Mouse (Mus musculus): ENCODE measurements at regions not wholly inside any gene's neighbourhood (a gene's known extent, or its start where the extent isn't known, plus 50 kb on each side); places are given as distances from the start of the nearest gene placed in this dataset.

DNA sequence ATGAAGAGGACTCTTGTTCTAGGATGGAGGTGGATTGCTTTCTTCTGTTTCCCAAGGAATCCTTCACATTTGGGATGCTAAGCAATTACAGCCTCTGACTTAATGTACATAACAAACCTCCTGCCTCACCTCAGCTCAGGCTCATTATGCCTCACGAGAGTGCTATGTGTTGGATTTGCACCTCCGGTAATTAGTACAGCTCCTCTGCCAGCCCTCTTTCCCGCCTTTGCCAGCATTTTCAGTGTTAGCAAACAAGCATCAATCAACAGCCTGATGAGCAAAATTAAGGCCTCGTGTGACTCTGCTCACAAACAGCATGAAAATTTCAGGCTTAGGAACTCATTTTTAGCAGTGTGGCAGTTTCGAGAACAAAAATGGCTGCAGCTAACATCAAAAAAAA lies 410.0 kb upstream of the Tom1l1 start:
- Histone ChIP-seq H3K36me3 (ENCODE audit: control insufficient read depth, insufficient read depth, low read length) (no peaks in the 10 kb centered on the region), H3K9ac (ENCODE audit: low read length) (no peak overlapping the region), H3K27me3 (ENCODE audit: control insufficient read depth, insufficient read depth, low read length) (no peaks in the 10 kb centered on the region), H3K4me3 (replicated peaks; ENCODE audit: low read length) (no peak overlapping the region), H3K4me2 (ENCODE audit: low read depth, low read length) (no peak overlapping the region), H3K27ac (ENCODE audit: low read length) (no peak overlapping the region), H3K4me1 (ENCODE audit: control insufficient read depth, insufficient read depth, low read length) (no peaks in the 10 kb centered on the region), H3K9me3 (replicated peaks; ENCODE audit: control insufficient read depth, low read length) (no peaks in the 10 kb centered on the region)
- WGBS, result 62% methylated on average over 5 of the region's 5 CpGs
- no peak for ATAC-seq (ENCODE audit: insufficient read depth, low FRiP score)

DNA sequence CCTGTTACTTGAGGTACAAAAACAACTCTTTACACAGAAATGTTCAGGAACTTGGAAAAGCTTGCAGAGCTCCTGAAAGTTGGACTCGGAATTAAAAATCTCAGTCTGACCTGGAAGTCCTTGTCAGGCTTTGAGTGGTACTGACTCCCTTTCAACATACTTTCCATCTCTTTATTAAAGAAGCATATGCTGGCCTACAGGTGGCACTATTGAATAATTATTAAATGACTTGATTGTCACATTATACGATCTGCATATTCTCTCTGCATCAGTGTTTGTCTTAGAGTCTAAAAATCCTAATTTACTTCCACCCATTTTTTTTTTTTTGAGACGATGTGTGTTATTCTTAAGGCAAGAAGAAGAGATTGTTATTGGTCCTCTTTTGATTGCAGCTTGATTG lies 409.4 kb upstream of the Tom1l1 start:
- H3K27ac ChIP-seq (ENCODE audit: low read length), result no peak overlapping the region
- H3K4me3 ChIP-seq (replicated peaks; ENCODE audit: low read length), result no peak overlapping the region
- no peak overlapping the region for H3K4me2 ChIP-seq (ENCODE audit: low read depth, low read length)
- no peaks in the 10 kb centered on the region for H3K36me3 ChIP-seq (ENCODE audit: control insufficient read depth, insufficient read depth, low read length)
- H3K9me3 ChIP-seq (replicated peaks; ENCODE audit: control insufficient read depth, low read length), result no peaks in the 10 kb centered on the region
- no peaks in the 10 kb centered on the region for H3K4me1 ChIP-seq (ENCODE audit: control insufficient read depth, insufficient read depth, low read length)
- H3K9ac ChIP-seq (ENCODE audit: low read length), result no peak overlapping the region
- ATAC-seq (ENCODE audit: insufficient read depth, low FRiP score), result no peak
- no peaks in the 10 kb centered on the region for H3K27me3 ChIP-seq (ENCODE audit: control insufficient read depth, insufficient read depth, low read length)
- WGBS, result 54% methylated on average over 3 of the region's 3 CpGs

DNA sequence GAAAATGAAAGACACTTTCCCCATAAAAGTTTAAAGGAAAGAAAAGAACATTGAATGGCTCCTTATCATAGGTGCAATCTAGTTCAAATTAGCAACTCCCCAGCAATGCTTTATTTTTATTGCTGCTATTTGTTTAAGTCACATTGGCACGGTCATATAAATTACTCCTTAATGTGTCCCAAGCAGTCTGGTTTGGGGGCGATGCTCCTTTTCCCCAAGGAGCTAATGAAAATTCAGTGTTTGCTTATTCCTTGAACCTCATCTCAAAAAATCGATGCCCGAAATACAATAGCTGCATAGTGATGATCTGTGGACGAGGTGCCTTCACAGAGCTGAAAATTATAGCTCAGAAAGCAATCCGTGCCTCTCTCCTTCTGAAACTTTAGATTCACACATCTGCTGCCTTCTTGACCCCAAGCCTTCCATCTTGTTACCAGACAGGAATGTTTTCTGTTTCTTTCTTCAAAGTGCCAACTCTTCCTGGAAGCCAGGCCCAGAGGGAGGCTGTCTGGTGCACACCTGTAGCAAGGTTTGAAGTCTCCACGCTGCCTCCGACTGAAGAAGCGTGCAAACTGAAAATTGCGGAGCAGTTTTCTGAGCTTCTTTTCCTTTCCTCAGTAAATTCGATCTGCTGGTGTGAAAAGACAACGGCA lies 408.0 kb upstream of the Tom1l1 start:
- H3K4me2 ChIP-seq (ENCODE audit: low read depth, low read length), result no peak overlapping the region
- no peak overlapping the region for H3K4me3 ChIP-seq (replicated peaks; ENCODE audit: low read length)
- no peaks in the 10 kb centered on the region for H3K36me3 ChIP-seq (ENCODE audit: control insufficient read depth, insufficient read depth, low read length)
- H3K4me1 ChIP-seq (ENCODE audit: control insufficient read depth, insufficient read depth, low read length), result no peaks in the 10 kb centered on the region
- no peak for ATAC-seq (ENCODE audit: insufficient read depth, low FRiP score)
- H3K9me3 ChIP-seq (replicated peaks; ENCODE audit: control insufficient read depth, low read length), result no peaks in the 10 kb centered on the region
- WGBS, result 41% methylated on average over 12 of the region's 12 CpGs
- H3K9ac ChIP-seq (ENCODE audit: low read length), result no peak overlapping the region
- no peak overlapping the region for H3K27ac ChIP-seq (ENCODE audit: low read length)
- no peaks in the 10 kb centered on the region for H3K27me3 ChIP-seq (ENCODE audit: control insufficient read depth, insufficient read depth, low read length)

DNA sequence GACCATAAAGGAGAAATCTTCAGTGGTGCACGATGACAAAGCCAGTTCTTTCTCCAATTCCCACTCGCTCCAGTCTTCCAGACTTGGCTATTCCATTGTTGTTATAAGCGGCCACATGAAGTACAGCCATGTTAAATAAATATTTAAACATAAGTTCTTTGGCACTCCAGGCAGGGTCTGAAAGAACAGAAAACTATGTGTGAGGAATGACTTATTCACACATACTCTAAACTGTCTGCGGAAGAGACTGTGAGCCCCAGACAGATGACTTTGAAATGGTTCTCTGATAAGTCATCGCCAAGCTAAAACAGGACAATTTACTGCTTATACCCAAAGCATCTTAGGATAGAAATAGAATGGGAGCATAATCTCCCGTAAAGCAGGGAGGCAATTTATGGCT lies 377.2 kb upstream of the Tom1l1 start:
- Histone ChIP-seq H3K9me3 (replicated peaks; ENCODE audit: control insufficient read depth, low read length) (no peaks in the 10 kb centered on the region), H3K9ac (ENCODE audit: low read length) (no peak overlapping the region), H3K4me1 (ENCODE audit: control insufficient read depth, insufficient read depth, low read length) (no peaks in the 10 kb centered on the region), H3K4me2 (ENCODE audit: low read depth, low read length) (no peak overlapping the region), H3K27me3 (ENCODE audit: control insufficient read depth, insufficient read depth, low read length) (no peaks in the 10 kb centered on the region), H3K36me3 (ENCODE audit: control insufficient read depth, insufficient read depth, low read length) (no peaks in the 10 kb centered on the region), H3K4me3 (replicated peaks; ENCODE audit: low read length) (no peak overlapping the region), H3K27ac (ENCODE audit: low read length) (no peak overlapping the region)
- WGBS, result 30% methylated on average over 6 of the region's 6 CpGs
- ATAC-seq (ENCODE audit: insufficient read depth, low FRiP score), result peak; percentile 44; the same call in 1 of the 2 replicates

DNA sequence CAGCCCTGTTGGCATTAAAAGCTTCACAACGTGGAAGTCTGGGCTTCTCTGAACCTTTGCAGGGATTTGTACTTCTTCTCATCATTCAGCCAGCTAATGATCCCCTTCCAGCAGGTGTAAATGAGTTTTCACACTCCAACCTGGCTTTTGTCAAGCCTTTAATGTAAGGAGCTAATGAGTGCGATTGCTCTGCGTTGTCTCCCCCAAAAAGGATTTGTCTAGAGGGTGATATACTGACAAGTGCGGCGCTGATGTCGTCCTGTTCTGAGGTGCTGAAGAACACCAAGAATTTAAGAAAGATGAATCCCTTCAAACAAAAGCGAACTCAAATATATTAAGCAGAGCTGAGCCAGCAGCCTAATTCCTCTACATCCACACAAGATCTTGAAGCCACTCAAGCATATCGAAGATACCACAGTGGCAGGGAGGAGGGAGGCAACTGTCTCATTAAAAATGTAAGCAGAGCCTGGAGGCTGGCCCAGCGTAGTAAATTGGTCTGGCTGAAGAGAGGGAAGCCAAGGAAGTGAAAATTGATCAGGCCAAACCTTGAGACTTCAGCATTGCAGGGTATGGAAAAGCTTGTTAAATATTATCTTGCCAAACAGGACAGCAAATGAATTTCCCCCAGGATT lies 368.9 kb upstream of the Tom1l1 start:
- no peak overlapping the region for H3K4me2 ChIP-seq (ENCODE audit: low read depth, low read length)
- WGBS, result 47% methylated on average over 9 of the region's 9 CpGs
- no peak for ATAC-seq (ENCODE audit: insufficient read depth, low FRiP score)
- no peaks in the 10 kb centered on the region for H3K36me3 ChIP-seq (ENCODE audit: control insufficient read depth, insufficient read depth, low read length)
- H3K4me3 ChIP-seq (replicated peaks; ENCODE audit: low read length), result no peak overlapping the region
- H3K9ac ChIP-seq (ENCODE audit: low read length), result no peak overlapping the region
- H3K27ac ChIP-seq (ENCODE audit: low read length), result no peak overlapping the region
- no peaks in the 10 kb centered on the region for H3K4me1 ChIP-seq (ENCODE audit: control insufficient read depth, insufficient read depth, low read length)
- no peaks in the 10 kb centered on the region for H3K9me3 ChIP-seq (replicated peaks; ENCODE audit: control insufficient read depth, low read length)
- H3K27me3 ChIP-seq (ENCODE audit: control insufficient read depth, insufficient read depth, low read length), result no peaks in the 10 kb centered on the region

DNA sequence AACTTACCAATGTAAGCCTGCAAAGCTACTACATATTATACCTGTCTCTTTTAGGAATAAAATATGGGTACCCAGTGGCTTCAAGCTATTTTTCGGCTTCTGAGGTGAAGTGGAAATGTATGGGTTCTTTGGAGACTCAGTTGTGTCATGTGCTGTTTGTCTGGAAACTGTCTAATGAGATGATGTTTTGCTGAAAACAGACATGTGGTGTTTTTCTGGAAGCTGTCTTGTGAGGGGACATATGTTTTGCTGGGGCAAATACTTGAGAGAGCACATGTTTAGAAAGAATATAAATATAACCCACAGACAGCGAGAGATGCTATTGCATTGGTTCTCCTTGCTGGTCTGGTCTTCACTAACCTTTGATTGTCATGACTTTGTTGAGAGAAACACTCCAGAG lies 365.2 kb upstream of the Tom1l1 start:
- Histone ChIP-seq H3K9ac (ENCODE audit: low read length) (no peak overlapping the region), H3K36me3 (ENCODE audit: control insufficient read depth, insufficient read depth, low read length) (no peaks in the 10 kb centered on the region), H3K4me2 (ENCODE audit: low read depth, low read length) (no peak overlapping the region), H3K4me1 (ENCODE audit: control insufficient read depth, insufficient read depth, low read length) (no peaks in the 10 kb centered on the region), H3K9me3 (replicated peaks; ENCODE audit: control insufficient read depth, low read length) (no peaks in the 10 kb centered on the region), H3K27me3 (ENCODE audit: control insufficient read depth, insufficient read depth, low read length) (no peaks in the 10 kb centered on the region), H3K27ac (ENCODE audit: low read length) (no peak overlapping the region), H3K4me3 (replicated peaks; ENCODE audit: low read length) (no peak overlapping the region)
- ATAC-seq (ENCODE audit: insufficient read depth, low FRiP score), result no peak
- 59% methylated on average over 2 of the region's 2 CpGs for WGBS

DNA sequence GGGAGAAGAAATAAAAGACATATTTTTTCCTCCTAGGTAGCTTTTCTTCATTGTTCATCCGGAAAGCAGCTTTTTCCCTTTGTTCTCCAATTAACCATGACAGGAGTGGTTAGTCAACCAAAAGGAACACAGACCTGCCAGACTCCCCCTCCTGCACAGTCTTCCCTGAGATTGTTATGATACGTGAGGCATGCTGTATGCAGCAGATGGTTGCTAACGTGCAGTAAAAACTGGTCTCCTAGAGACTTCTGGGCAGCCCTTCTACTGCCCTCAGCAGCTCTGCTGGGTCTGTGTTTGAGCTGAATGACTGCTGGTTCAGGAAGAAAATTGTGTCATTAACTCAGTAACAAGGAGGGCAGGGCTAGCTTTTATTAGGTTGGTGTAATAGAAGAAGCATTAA lies 363.5 kb upstream of the Tom1l1 start:
- ATAC-seq (ENCODE audit: insufficient read depth, low FRiP score), result no peak
- Histone ChIP-seq H3K9me3 (replicated peaks; ENCODE audit: control insufficient read depth, low read length) (no peaks in the 10 kb centered on the region), H3K4me2 (ENCODE audit: low read depth, low read length) (no peak overlapping the region), H3K27ac (ENCODE audit: low read length) (no peak overlapping the region), H3K9ac (ENCODE audit: low read length) (no peak overlapping the region), H3K36me3 (ENCODE audit: control insufficient read depth, insufficient read depth, low read length) (no peaks in the 10 kb centered on the region), H3K27me3 (ENCODE audit: control insufficient read depth, insufficient read depth, low read length) (no peaks in the 10 kb centered on the region), H3K4me1 (ENCODE audit: control insufficient read depth, insufficient read depth, low read length) (no peaks in the 10 kb centered on the region), H3K4me3 (replicated peaks; ENCODE audit: low read length) (no peak overlapping the region)
- WGBS, result 48% methylated on average over 3 of the region's 3 CpGs

DNA sequence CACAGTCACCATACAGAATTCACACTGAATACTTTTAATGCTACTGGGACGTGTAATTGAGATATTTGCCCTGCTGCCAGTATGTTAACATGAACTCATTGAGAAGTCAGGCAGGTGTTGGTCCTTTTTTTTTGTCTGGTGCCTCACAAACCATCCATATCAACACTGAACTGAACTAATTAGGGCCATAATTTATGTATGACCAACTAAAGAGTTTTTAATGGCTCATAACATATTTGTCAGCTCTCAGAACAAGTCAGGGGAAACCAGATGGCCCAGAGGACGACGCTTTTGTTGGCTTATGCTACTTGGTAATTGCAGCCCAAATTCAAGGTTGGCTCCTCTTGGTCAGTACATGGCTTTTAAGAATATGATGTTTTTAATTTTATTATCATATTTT lies 353.3 kb upstream of the Tom1l1 start:
- no peaks in the 10 kb centered on the region for H3K36me3 ChIP-seq (ENCODE audit: control insufficient read depth, insufficient read depth, low read length)
- H3K4me3 ChIP-seq (replicated peaks; ENCODE audit: low read length), result no peak overlapping the region
- H3K27ac ChIP-seq (ENCODE audit: low read length), result no peak overlapping the region
- H3K4me2 ChIP-seq (ENCODE audit: low read depth, low read length), result no peak overlapping the region
- no peak for ATAC-seq (ENCODE audit: insufficient read depth, low FRiP score)
- no peak overlapping the region for H3K9ac ChIP-seq (ENCODE audit: low read length)
- 62% methylated on average over 3 of the region's 3 CpGs for WGBS
- no peaks in the 10 kb centered on the region for H3K9me3 ChIP-seq (replicated peaks; ENCODE audit: control insufficient read depth, low read length)
- no peaks in the 10 kb centered on the region for H3K27me3 ChIP-seq (ENCODE audit: control insufficient read depth, insufficient read depth, low read length)
- no peaks in the 10 kb centered on the region for H3K4me1 ChIP-seq (ENCODE audit: control insufficient read depth, insufficient read depth, low read length)
